Mouse (Mus musculus): ENCODE measurements around the gene Nsfl1c. TPM values are rescaled to one million over a fixed set of nuclear protein-coding genes. Genes with fewer than 3 reads are reported as not detected.

Gene Nsfl1c
- polyA plus RNA-seq (2014; fragmentation: Illumina TruSeq; extraction: RNeasy Lipid Tissue Mini Kit (QIAGEN cat#74804)) = 36.2 TPM

GRCm38 (mm10) chr2:151494035-151494803 is at the start of gene Nsfl1c:
TSS of gene Nsfl1c (plus strand) at chr2:151494182.

GRCm38 (mm10) chr2:151476053-151476452 is 17.9 kb upstream of the Nsfl1c start, which contains the start of gene 4921509C19Rik:
TSS of gene 4921509C19Rik (minus strand) at chr2:151476153.

GRCm38 (mm10) chr2:151542323-151543062 is 48.5 kb downstream of the Nsfl1c start, which contains the start of gene Fkbp1a:
TSS of gene Fkbp1a (plus strand) at chr2:151542483.

Other genes starting within 250 kb of the Nsfl1c start
- gene 4921509C19Rik, start 18.0 kb upstream of the Nsfl1c start, polyA plus RNA-seq (2014; fragmentation: Illumina TruSeq; extraction: RNeasy Lipid Tissue Mini Kit (QIAGEN cat#74804)) = not detected
- gene Fkbp1a, start 48.3 kb downstream of the Nsfl1c start, polyA plus RNA-seq (2014; fragmentation: Illumina TruSeq; extraction: RNeasy Lipid Tissue Mini Kit (QIAGEN cat#74804)) = 262 TPM
- not detected for gene Sdcbp2, start 78.4 kb downstream of the Nsfl1c start, polyA plus RNA-seq (2014; fragmentation: Illumina TruSeq; extraction: RNeasy Lipid Tissue Mini Kit (QIAGEN cat#74804))
- 0.17 TPM for gene Snph, start 138.4 kb downstream of the Nsfl1c start, polyA plus RNA-seq (2014; fragmentation: Illumina TruSeq; extraction: RNeasy Lipid Tissue Mini Kit (QIAGEN cat#74804))
- gene Rad21l, start 174.4 kb downstream of the Nsfl1c start, polyA plus RNA-seq (2014; fragmentation: Illumina TruSeq; extraction: RNeasy Lipid Tissue Mini Kit (QIAGEN cat#74804)) = 0.54 TPM
- gene Tmem74b, start 207.8 kb downstream of the Nsfl1c start, polyA plus RNA-seq (2014; fragmentation: Illumina TruSeq; extraction: RNeasy Lipid Tissue Mini Kit (QIAGEN cat#74804)) = not detected